Mouse (Mus musculus): ENCODE results near the gene Gm6096. TPM values are rescaled to one million over a fixed set of nuclear protein-coding genes. Genes with fewer than 3 reads are reported as not detected.

Gene Gm6096
- polyA plus RNA-seq, 1 experiment from 2014 or later: not detected

DNA sequence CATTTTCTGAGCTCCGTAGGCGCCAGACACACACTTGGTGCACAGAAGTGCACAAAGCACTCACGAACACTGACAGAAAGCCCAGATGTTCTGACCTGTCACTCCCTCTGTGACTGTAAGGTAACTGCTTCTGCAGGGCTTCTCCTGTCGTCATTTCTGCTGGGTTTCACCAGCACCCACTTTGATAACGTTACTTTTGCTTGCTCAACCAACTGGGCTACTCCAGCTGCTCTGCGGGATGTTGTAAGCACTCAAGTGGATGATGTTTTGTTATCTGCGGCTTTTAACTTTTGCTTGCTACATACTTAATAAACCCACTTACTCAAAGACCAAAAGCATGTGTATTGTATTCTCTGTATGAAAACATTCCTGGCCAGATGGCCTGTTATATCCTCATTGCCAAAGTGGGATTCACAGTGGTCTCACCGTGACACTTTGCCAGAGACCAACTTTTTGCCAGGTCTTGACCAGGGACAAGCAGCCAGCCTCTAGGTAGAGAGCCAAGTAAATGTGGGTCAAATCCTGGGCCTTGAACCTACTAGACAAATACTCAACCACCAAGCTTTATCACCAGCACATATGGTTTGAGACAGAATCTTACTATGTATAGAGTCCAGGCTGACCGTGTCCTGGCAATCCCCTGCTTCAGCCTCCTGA, 29.1 kb upstream of the Gm6096 start:
- Histone ChIP-seq H3K9ac (ENCODE audit: low read length) (no peak overlapping the region), H3K36me3 (ENCODE audit: control insufficient read depth, insufficient read depth, low read length) (peaks cover 97% of the 10 kb centered on the region), H3K9me3 (ENCODE audit: control insufficient read depth, low read length) (no peaks in the 10 kb centered on the region), H3K27ac (ENCODE audit: low read depth) (no peak overlapping the region), H3K4me1 (replicated peaks; ENCODE audit: control insufficient read depth, insufficient read depth, low read length) (peaks cover 4% of the 10 kb centered on the region; the same call in 1 of the 2 replicates), H3K4me3 (ENCODE audit: low read depth, low read length) (no peak overlapping the region), H3K27me3 (replicated peaks; ENCODE audit: control insufficient read depth, insufficient read depth, low read length) (no peaks in the 10 kb centered on the region), H3K4me2 (ENCODE audit: low read length) (no peak overlapping the region)
- DNase-seq (ENCODE audit: low spot score) (no peak), ATAC-seq (replicated peaks; ENCODE audit: low FRiP score, low TSS enrichment, low read depth) (no peak)
- 91% methylated on average over 9 of the region's 9 CpGs for WGBS

GRCm38 (mm10) chr7:34222340-34222739, 28.5 kb upstream of the Gm6096 start:
- whole genome bisulfite sequencing: 95% methylated on average over 10 of the region's 10 CpGs
- ATAC-seq (replicated peaks; ENCODE audit: low FRiP score, low TSS enrichment, low read depth): no peak

GRCm38 (mm10) chr7:34224308-34224707, 26.5 kb upstream of the Gm6096 start:
- no peak for ATAC-seq (replicated peaks; ENCODE audit: low FRiP score, low TSS enrichment, low read depth)
- Histone ChIP-seq H3K36me3 (ENCODE audit: control insufficient read depth, insufficient read depth, low read length) (peaks cover 86% of the 10 kb centered on the region), H3K4me3 (ENCODE audit: low read depth, low read length) (no peak overlapping the region), H3K9ac (ENCODE audit: low read length) (no peak overlapping the region), H3K27me3 (replicated peaks; ENCODE audit: control insufficient read depth, insufficient read depth, low read length) (no peaks in the 10 kb centered on the region), H3K27ac (ENCODE audit: low read depth) (no peak overlapping the region), H3K4me1 (replicated peaks; ENCODE audit: control insufficient read depth, insufficient read depth, low read length) (peaks cover 22% of the 10 kb centered on the region; the same call in 1 of the 2 replicates), H3K4me2 (ENCODE audit: low read length) (no peak overlapping the region), H3K9me3 (ENCODE audit: control insufficient read depth, low read length) (no peaks in the 10 kb centered on the region)
- DNase-seq (ENCODE audit: low spot score): no peak
- 92% methylated on average over 6 of the region's 6 CpGs for whole genome bisulfite sequencing

More at GRCm38 (mm10) chr7:34222340-34222739, 28.5 kb upstream of the Gm6096 start:
- H3K9ac ChIP-seq (ENCODE audit: low read length): no peak overlapping the region
- H3K36me3 ChIP-seq (ENCODE audit: control insufficient read depth, insufficient read depth, low read length): peaks cover 99% of the 10 kb centered on the region
- H3K27me3 ChIP-seq (replicated peaks; ENCODE audit: control insufficient read depth, insufficient read depth, low read length): no peaks in the 10 kb centered on the region
- no peak for DNase-seq (ENCODE audit: low spot score)
- no peak overlapping the region for H3K4me2 ChIP-seq (ENCODE audit: low read length)
- peaks cover 4% of the 10 kb centered on the region; the same call in 1 of the 2 replicates for H3K4me1 ChIP-seq (replicated peaks; ENCODE audit: control insufficient read depth, insufficient read depth, low read length)
- H3K4me3 ChIP-seq (ENCODE audit: low read depth, low read length): no peak overlapping the region
- H3K9me3 ChIP-seq (ENCODE audit: control insufficient read depth, low read length): no peaks in the 10 kb centered on the region
- H3K27ac ChIP-seq (ENCODE audit: low read depth): no peak overlapping the region

- Histone ChIP-seq H3K4me1 (replicated peaks; ENCODE audit: control insufficient read depth, insufficient read depth, low read length) (peaks cover 27% of the 10 kb centered on the region; the same call in 1 of the 2 replicates), H3K4me2 (ENCODE audit: low read length) (no peak overlapping the region), H3K9me3 (ENCODE audit: control insufficient read depth, low read length) (no peaks in the 10 kb centered on the region), H3K27ac (ENCODE audit: low read depth) (no peak overlapping the region), H3K27me3 (replicated peaks; ENCODE audit: control insufficient read depth, insufficient read depth, low read length) (no peaks in the 10 kb centered on the region), H3K36me3 (ENCODE audit: control insufficient read depth, insufficient read depth, low read length) (peaks cover 68% of the 10 kb centered on the region), H3K9ac (ENCODE audit: low read length) (no peak overlapping the region), H3K4me3 (ENCODE audit: low read depth, low read length) (no peak overlapping the region)
- ATAC-seq (replicated peaks; ENCODE audit: low FRiP score, low TSS enrichment, low read depth) (no peak), DNase-seq (ENCODE audit: low spot score) (no peak)
- WGBS: 65% methylated on average over 8 of the region's 8 CpGs
Observed at GRCm38 (mm10) chr7:34226086-34226485, 24.8 kb upstream of the Gm6096 start.

- Histone ChIP-seq H3K27me3 (replicated peaks; ENCODE audit: control insufficient read depth, insufficient read depth, low read length) (no peaks in the 10 kb centered on the region), H3K4me3 (ENCODE audit: low read depth, low read length) (no peak overlapping the region), H3K4me2 (ENCODE audit: low read length) (no peak overlapping the region), H3K9ac (ENCODE audit: low read length) (no peak overlapping the region), H3K36me3 (ENCODE audit: control insufficient read depth, insufficient read depth, low read length) (peaks cover 61% of the 10 kb centered on the region), H3K27ac (ENCODE audit: low read depth) (no peak overlapping the region), H3K9me3 (ENCODE audit: control insufficient read depth, low read length) (no peaks in the 10 kb centered on the region), H3K4me1 (replicated peaks; ENCODE audit: control insufficient read depth, insufficient read depth, low read length) (peaks cover 27% of the 10 kb centered on the region; the same call in 1 of the 2 replicates)
- WGBS: 83% methylated on average over 12 of the region's 12 CpGs
- ATAC-seq (replicated peaks; ENCODE audit: low FRiP score, low TSS enrichment, low read depth) (no peak), DNase-seq (ENCODE audit: low spot score) (no peak)
Observed at GRCm38 (mm10) chr7:34226846-34227245, 24.0 kb upstream of the Gm6096 start.

DNA sequence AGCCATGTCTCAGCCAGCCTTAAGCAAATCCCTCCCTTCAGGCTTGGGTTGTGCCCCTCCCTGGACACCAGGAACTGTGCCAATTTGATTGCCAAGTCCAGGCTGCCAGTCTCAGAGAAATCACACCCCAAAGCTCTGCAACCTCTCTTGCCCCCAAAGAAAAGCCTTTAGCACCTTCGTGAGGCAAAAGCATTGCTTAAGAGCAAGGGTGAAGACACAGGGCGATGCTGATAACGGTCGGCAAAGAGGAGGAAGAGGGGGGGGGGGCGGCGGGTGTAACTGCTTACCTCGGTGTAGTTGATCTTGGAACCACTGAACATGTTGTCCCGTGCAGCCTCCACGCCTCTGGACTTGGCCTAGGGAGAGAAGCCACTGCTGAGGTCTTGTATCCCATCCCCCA, 22.2 kb upstream of the Gm6096 start:
- Histone ChIP-seq H3K27me3 (replicated peaks; ENCODE audit: control insufficient read depth, insufficient read depth, low read length) (no peaks in the 10 kb centered on the region), H3K4me3 (ENCODE audit: low read depth, low read length) (peak overlapping the region; percentile 70), H3K27ac (ENCODE audit: low read depth) (no peak overlapping the region), H3K4me1 (replicated peaks; ENCODE audit: control insufficient read depth, insufficient read depth, low read length) (peaks cover 31% of the 10 kb centered on the region; the same call in 1 of the 2 replicates), H3K9ac (ENCODE audit: low read length) (peak overlapping the region; percentile 80; the same call in 1 of the 2 replicates), H3K9me3 (ENCODE audit: control insufficient read depth, low read length) (no peaks in the 10 kb centered on the region), H3K4me2 (ENCODE audit: low read length) (peak overlapping the region; percentile 83), H3K36me3 (ENCODE audit: control insufficient read depth, insufficient read depth, low read length) (peaks cover 43% of the 10 kb centered on the region)
- ATAC-seq (replicated peaks; ENCODE audit: low FRiP score, low TSS enrichment, low read depth) (no peak), DNase-seq (ENCODE audit: low spot score) (no peak)
- 66% methylated on average over 9 of the region's 9 CpGs for WGBS

GRCm38 (mm10) chr7:34229153-34229552, 21.7 kb upstream of the Gm6096 start:
- WGBS: 24% methylated on average over 5 of the region's 5 CpGs
- no peak for ATAC-seq (replicated peaks; ENCODE audit: low FRiP score, low TSS enrichment, low read depth)
- Histone ChIP-seq H3K4me3 (ENCODE audit: low read depth, low read length) (peak overlapping the region; percentile 70), H3K9me3 (ENCODE audit: control insufficient read depth, low read length) (no peaks in the 10 kb centered on the region), H3K27me3 (replicated peaks; ENCODE audit: control insufficient read depth, insufficient read depth, low read length) (no peaks in the 10 kb centered on the region), H3K27ac (ENCODE audit: low read depth) (peak overlapping the region; percentile 86; the same call in 1 of the 2 replicates), H3K4me2 (ENCODE audit: low read length) (peak overlapping the region; percentile 83), H3K36me3 (ENCODE audit: control insufficient read depth, insufficient read depth, low read length) (peaks cover 38% of the 10 kb centered on the region), H3K9ac (ENCODE audit: low read length) (peak overlapping the region; percentile 80), H3K4me1 (replicated peaks; ENCODE audit: control insufficient read depth, insufficient read depth, low read length) (peaks cover 33% of the 10 kb centered on the region; the same call in 1 of the 2 replicates)
- DNase-seq (ENCODE audit: low spot score): no peak

DNA sequence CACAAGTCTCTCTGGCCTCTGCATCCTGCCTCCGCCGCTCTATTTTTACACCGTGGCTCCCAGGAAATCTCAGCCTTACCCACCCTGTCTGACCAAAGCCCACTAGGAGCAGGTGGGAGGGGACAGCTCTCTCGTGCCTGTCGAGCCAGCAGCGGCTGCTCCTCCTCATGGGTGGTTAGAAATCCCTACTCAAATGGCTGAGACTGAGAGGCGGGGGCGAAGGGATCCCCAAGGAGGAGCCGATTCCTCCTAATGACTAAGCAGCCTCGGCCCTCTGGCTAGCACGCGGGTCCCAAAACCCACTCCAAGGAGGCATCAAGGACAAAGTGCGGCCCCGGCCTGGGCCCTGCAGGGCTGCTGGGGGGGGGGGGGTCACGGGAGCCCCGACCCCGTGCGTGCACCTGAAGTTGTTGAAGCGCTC, 21.1 kb upstream of the Gm6096 start:
- H3K27me3 ChIP-seq (replicated peaks; ENCODE audit: control insufficient read depth, insufficient read depth, low read length): no peaks in the 10 kb centered on the region
- no peaks in the 10 kb centered on the region for H3K9me3 ChIP-seq (ENCODE audit: control insufficient read depth, low read length)
- peaks cover 33% of the 10 kb centered on the region; the same call in 1 of the 2 replicates for H3K4me1 ChIP-seq (replicated peaks; ENCODE audit: control insufficient read depth, insufficient read depth, low read length)
- DNase-seq (ENCODE audit: low spot score) (peak; percentile 84), ATAC-seq (replicated peaks; ENCODE audit: low FRiP score, low TSS enrichment, low read depth) (peak; percentile 28)
- WGBS: under 1% methylated on average over 19 of the region's 19 CpGs
- peaks cover 32% of the 10 kb centered on the region for H3K36me3 ChIP-seq (ENCODE audit: control insufficient read depth, insufficient read depth, low read length)
- peak overlapping the region; percentile 86 for H3K27ac ChIP-seq (ENCODE audit: low read depth)
- peak overlapping the region; percentile 70 for H3K4me3 ChIP-seq (ENCODE audit: low read depth, low read length)
- H3K9ac ChIP-seq (ENCODE audit: low read length): peak overlapping the region; percentile 80
- peak overlapping the region; percentile 83 for H3K4me2 ChIP-seq (ENCODE audit: low read length)

- Histone ChIP-seq H3K27me3 (replicated peaks; ENCODE audit: control insufficient read depth, insufficient read depth, low read length) (no peaks in the 10 kb centered on the region), H3K27ac (ENCODE audit: low read depth) (peak within 1 kb of the TSS; percentile 86), H3K9me3 (ENCODE audit: control insufficient read depth, low read length) (no peaks in the 10 kb centered on the region), H3K4me3 (ENCODE audit: low read depth, low read length) (peak within 1 kb of the TSS; percentile 70), H3K36me3 (ENCODE audit: control insufficient read depth, insufficient read depth, low read length) (peaks cover 28% of the 10 kb centered on the region), H3K4me2 (ENCODE audit: low read length) (peak within 1 kb of the TSS; percentile 83), H3K9ac (ENCODE audit: low read length) (peak within 1 kb of the TSS; percentile 80), H3K4me1 (replicated peaks; ENCODE audit: control insufficient read depth, insufficient read depth, low read length) (peaks cover 33% of the 10 kb centered on the region; the same call in 1 of the 2 replicates)
- 0% methylated on average over 39 of the region's 39 CpGs for WGBS
- ATAC-seq (replicated peaks; ENCODE audit: low FRiP score, low TSS enrichment, low read depth): peak; percentile 59
- peak; percentile 90 for DNase-seq (ENCODE audit: low spot score)
Observed at GRCm38 (mm10) chr7:34230116-34230515, 20.7 kb upstream of the Gm6096 start, which contains the start of gene Gpi1. Gene Gpi1, minus strand, starts transcription at chr7:34230336.

Measured in intestine, embryonic 14.5 days (tissue).